Mouse (Mus musculus) thymus, postnatal 4 days (tissue): ENCODE measurements around the gene Ak6.
A peak's percentile ranks its signal among the peaks of the same experiment; 100 is the strongest.

Experiments used
- DNase-seq: peaks from one replicate; pipeline ENCODE4 v3.0.0; 2021

Gene Ak6

GRCm38 (mm10) chr13:100650550-100651438 lies at the start of gene Ak6, which contains the start of gene Rad17:
Gene Ak6 (plus strand): TSS chr13:100650979.
Gene Rad17 (minus strand): TSS chr13:100651051.
- peak; percentile 98 for DNase-seq

GRCm38 (mm10) chr13:100601034-100601433 lies 49.7 kb upstream of the Ak6 start:
- peak; percentile 40 for DNase-seq

DNA sequence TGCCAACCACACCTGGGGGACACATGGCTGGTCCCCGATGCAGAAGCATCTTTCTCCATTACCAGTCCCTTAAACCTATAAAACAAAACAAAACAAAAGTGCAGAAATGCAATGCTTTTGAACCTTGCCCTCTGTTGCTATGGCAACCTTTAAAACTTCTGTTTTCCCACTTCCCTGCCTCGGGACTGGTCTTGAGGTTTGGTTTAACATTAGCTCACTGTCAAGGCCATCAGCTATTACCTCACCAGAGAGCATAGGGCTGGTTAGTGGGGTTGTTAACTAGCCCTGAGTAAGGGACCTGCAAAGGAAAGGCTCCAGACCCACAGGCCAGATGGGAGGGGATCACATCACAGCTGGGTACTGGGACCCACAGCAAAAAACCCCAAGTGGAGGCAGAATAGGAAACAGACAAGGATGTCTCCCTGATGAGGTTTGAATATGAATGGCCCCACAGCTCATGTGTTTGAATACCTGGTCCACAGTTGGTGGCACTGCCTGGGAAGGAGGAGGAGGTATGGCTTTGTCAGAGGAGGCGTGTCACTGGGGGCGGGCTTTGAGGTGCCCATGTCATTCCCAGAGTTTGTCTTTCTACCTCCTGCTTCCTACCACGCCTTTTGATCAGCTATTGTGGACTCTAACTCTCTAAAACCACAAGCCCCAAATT lies 48.4 kb upstream of the Ak6 start:
- DNase-seq = no peak

- no peak for DNase-seq
These were observed 47.6 kb upstream of the Ak6 start for GRCm38 (mm10) chr13:100603031-100603737.

DNA sequence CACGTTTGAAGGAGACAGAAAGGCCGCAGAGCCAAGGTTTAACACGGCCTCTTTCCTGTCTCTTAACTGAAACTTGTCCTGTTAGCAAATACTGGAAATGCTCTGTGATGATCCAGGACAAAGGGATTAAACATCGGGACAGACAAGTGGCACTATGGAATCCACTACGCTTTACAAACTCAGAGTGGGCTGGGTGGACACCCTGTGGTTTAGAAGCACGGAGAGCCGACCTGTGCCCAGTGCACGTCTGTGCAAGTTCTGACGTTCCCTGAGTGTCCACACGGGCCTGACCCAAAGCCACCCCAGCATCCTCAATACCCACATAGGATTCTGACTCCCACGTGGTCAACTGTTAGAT lies 47.1 kb upstream of the Ak6 start:
- no peak for DNase-seq

DNA sequence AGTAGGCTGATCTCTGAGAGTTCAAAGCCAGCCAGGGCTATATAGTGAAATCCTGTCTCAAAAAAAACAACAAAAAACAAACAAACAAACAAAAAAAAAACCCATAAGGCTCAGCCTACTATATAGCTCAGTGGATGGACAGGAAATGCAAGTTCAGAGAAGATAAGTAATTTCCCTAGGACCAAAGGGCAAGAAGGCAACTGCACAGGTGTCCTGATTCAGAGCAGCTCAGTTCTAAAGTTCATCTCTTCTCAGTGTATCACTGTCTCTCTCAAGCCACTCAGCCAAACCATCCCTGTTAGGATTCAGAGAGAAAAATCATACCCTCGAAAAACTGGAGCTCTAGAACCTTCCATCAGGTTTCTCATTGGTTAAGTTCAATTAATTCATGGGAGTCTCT lies 44.9 kb upstream of the Ak6 start:
- no peak for DNase-seq

- DNase-seq = peak; percentile 36
These were observed 43.0 kb upstream of the Ak6 start for GRCm38 (mm10) chr13:100607756-100608155.

DNA sequence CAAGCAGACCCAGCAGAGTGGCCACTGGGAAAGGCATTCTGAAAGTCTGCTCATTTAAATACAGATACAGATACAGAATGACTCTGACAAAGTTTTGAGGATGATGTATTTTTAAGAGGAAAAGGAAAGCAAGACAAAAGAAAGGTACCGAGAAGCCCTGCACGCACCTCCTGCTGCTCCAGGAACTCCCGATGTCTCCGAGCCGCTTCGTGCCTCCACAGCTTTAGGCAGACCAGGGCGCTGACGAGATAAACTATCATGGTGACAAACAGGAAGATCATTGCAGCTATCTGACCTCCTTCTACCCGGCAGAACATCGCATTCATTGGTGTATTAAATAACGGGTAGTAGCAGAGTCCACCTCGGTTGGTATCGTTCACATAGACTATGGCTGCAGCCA lies 39.5 kb upstream of the Ak6 start:
- no peak for DNase-seq

DNA sequence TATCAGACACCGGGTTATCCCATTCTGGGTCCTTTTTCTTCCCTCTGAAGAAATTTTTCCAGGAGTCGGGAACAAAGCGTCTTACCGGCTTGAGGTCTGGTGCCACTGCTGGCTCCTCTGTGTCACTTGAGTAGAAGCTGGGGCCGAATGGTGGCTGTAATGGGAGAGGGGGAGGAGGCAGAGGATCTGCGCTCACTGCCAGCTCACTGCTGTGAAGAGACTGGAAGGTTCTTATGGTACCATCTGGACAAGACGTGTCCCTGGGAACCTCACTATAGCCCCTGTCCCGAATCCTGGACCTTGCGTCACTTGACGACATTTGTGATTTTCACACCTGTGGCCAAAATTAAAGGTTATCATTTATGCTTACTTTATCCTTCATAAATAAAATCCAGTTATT lies 38.5 kb upstream of the Ak6 start:
- no peak for DNase-seq

DNA sequence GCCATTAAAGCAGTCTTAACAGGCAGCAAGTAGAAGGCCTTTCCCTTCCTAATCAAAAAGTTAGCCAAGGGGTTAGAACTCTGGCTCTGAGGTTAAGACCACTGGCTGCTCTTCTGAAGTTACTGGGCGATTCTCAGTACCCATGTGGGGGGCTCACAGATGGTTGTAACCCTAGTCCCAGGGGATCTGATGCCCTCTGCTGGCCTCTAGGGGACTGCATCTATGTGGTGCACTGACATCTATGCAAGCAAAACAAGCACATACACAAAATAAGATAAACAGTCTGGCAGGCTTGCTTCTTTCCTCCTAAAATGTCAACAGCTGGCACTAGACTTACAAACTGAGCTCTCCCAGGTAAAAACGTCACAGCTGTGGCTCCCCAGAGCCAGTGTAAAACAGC lies 37.9 kb upstream of the Ak6 start:
- DNase-seq = peak; percentile 43

DNA sequence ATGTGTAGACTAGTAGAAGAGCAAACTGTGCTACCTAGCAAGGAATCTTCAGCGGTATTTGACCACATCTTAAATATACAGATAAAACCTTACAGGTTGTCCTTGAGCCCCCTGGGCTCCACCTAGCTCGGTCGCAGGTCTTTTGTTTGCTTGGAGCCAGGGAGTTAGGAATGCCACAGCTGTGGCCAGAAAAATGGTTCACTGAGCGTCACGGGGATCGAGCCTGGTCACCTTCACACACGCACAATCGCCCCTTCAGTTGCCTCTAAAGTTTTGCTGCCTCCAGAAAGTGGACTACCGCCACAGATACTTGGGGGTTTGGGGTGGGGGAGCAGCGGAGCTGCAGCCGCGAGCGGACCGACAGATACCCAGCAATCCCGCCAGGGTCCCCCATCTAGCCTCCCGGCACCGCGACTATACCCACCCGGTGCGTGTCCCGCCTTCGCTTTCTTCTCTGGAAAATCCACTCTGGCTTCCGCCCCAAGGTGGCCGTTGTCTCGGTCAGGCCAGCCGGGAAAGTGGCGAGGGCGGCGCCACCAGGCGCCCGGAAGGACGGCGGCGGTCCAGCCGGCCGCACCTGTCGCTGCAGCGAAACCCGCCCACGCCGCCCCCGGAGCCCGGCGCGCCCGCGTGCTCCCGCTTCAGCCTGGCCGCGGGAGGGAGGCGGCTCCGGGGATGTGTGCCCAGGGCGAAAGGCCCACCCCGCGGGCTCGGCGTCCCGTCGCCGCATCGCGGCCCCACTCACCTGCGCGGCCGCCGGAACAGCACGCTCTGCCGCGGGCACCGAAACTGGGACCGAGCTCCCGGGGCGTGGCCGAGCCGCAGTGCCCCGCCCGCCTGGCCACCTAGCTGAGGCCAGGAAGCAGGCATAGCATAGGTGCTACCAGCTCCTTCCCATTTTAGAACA lies 34.3 kb upstream of the Ak6 start, which contains the start of gene Marveld2:
TSS of gene Marveld2 (minus strand) at position 791 of the 907 bp plus-strand sequence.
- peak; percentile 64 for DNase-seq

DNA sequence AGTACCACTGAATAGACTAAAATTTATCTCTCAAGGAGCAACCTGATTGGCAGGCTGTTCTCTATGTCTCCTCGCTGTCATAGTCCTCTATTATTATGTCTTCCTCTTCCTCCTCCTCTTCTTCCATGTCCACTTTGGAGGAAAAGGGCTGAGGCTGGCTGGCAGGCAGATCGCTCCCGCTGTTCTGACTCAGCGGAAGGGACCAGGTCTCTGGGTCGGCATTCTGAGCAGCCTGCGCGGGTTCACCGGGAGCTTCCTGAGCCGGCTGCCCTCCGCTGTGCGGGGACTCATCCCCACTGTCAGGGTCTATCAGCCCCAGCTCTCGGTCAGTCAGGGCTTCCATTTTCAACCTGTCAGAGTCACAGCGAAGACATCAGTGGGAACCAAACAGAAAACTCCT lies 33.2 kb upstream of the Ak6 start:
- DNase-seq = no peak

DNA sequence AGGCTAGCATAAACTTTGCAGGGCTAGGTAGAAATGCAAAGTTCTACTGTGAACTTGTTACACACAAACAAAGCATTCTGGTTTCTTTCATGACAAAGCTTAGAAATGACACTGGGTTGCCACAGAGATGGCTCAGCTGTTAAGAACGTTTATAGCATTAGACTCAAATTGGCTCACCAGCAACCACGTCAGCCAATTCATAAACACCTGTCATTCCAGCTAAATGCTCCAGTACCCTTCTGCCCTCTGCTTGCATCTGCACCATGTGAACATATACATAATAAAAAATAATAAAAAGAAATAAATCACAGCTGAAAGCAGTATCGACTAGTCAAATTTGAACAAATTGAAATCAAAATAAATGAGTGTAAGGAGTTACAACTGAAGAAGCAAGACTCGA lies 28.5 kb upstream of the Ak6 start:
- no peak for DNase-seq

- no peak for DNase-seq
These were observed 16.6 kb upstream of the Ak6 start for GRCm38 (mm10) chr13:100634106-100634691.

DNA sequence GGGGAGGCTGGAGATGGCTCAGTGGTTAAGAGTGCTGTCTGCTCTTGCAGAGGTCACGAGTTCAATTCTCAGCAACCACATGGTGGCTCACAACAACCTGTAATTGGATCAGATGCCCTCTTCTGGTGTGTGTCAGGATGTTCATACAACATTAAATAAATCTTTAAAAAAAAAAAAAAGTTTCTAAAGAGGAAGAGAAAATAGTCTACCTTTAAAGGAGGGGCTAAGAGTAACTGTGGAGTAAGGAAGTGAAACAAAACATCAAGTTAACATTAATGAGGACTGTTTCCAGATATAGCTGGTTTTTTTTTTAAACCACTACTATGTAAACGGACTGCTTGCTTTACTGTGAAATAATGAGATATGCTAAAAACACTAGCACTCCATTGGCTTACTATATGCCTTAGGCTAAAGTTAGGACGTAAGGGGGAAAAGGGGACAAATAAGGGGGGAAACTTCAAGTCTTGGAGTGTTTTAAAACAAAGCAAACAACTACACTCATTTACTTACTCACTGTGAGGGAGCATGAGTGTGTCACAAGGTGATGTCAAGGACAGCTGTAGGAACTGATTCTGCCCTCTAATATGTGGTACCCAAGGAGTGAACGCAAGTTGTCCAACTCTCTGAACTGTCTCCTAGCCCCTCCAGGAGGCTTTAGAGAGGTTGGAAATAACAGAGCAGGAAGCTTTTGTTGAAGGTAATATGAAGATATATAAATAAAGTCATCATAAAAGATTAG lies 8.1 kb upstream of the Ak6 start:
- no peak for DNase-seq

DNA sequence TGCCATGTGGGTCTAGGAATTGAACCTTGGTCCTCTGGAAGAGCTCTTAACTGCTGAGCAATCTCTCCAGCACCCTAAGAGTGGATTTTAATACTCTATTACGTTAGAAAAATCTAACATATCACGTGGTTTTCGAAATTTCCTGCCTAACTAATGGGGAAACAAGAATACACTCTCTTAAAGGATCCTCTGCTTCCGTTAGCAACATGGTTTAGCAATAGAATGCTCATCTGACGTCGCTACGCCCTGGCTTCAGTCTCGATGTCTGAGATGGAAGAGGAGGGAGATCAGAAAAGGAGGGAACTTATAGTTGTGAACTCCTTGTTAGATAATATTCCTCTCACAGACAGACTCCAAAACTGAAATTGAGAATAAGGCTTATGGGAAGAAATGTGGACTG lies 2.6 kb upstream of the Ak6 start:
- DNase-seq = no peak

DNA sequence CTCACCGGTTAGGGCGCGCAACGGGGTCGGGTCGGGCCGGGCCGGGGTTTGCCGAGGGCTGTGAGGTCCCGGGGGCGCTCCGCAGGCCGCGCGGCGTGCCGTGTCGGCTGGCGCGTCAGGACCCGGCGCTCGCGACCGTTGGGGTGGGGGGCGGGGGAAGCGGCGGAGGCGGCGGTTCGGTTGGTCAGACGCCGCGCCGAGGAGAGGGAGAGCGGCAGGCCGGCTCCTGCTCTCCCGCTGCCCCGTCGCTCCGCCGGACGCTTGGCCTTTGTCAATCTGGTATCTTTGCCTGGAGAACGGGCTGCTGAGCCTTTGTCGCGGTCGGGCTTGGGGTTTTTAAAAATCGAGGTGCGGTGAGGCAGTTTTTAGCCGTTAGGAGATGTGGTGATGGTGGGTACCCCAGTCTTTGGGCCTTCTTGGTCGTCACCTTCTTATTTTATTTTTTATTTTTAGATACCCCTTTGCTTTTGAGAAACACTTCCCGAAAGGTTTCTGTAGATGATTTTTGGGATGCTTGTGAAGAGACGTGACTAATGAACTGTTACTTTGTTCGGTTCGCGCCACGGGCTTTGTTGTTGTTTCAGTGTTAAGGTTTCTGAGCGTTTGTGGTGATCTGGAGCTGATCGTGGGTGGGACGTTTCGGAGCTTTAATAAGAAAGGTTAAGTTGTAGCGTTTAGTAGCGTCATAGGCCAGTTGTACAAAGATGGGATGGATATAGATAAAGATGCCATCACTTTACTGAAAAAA lies 834 bp downstream of the Ak6 start, which contains the start of gene Taf9:
TSS of gene Taf9 (plus strand) at position 141 of the 748 bp plus-strand sequence.
- peak; percentile 20 for DNase-seq

DNA sequence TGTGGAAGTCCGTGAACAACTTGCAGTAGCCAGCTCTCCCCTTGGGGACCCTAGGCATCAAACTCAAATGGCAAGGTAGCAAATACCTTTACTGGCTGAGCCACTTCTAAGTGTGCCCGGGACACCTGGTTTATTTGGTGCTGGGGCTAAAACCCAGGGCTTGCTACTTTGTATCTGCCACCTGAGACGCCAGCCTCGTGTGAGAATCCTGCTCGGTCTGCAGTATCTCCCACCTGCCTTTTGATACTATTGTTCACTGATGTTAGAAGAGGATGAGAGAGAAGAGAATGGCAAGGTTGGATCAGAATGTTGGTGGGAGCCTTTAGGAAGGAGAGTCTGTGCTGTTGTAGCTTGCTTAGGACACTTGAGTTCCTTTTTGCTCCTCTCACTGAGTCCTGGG lies 7.3 kb downstream of the Ak6 start:
- no peak for DNase-seq

- peak; percentile 76 for DNase-seq
These were observed 9.2 kb downstream of the Ak6 start for GRCm38 (mm10) chr13:100659864-100660456.
